Comparison of ENCODE assay signal across 8 mouse cellular contexts in the genomic region with DNA sequence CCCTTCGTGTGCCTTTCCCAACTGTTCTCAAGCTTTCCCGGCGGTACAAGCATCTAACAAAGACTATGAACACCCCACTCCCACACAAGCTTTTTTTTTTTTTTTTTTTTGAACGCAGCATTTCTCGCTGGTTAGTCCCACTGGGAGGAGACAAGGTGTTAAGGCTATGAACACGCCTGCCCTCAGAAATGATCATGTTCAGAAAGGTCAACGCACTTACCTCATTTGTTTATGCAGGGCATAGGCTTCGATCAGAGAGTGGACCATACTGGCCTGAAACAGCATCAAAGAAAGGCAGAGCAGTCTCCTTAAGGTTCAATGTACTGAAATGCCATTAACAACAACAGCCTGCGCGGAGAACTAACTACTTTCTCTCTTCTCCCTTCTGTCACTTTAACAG. TPM values are rescaled to one million over a fixed set of nuclear protein-coding genes. Genes with fewer than 3 reads are reported as not detected.
A peak's percentile ranks its signal among the peaks of the same experiment; 100 is the strongest.
DNase-seq lines count a peak whose midpoint lies in the region; ATAC-seq and TF ChIP-seq lines count a peak whose summit lies in the region.

No protein-coding gene starts in this region.

- H3K9me3 ChIP-seq in heart, embryonic 14.5 days (ENCODE audit: control insufficient read depth, low read length) = no peaks in the 10 kb centered on the region
- H3K9me3 ChIP-seq in ES-E14 (ENCODE audit: control insufficient read depth, insufficient read depth, low read depth, low read length) = no peaks in the 10 kb centered on the region
- H3K9me3 ChIP-seq in heart, postnatal 0 days (replicated peaks; ENCODE audit: control insufficient read depth, low read length) = no peaks in the 10 kb centered on the region
- H3K9me3 ChIP-seq in midbrain, embryonic 11.5 days (ENCODE audit: control insufficient read depth, low read length) = no peaks in the 10 kb centered on the region

- peak overlapping the region; percentile 67 for H3K9ac ChIP-seq in heart, embryonic 14.5 days (ENCODE audit: low read length)
- H3K9ac ChIP-seq in ES-E14 (ENCODE audit: insufficient read depth, low read depth, low read length, poor library complexity, severe bottlenecking) = peak overlapping the region; percentile 38; the same call in 1 of the 2 replicates
- no peak overlapping the region; the same call in 1 of the 2 replicates for H3K9ac ChIP-seq in heart, postnatal 0 days (replicated peaks; ENCODE audit: low read depth, low read length)
- H3K9ac ChIP-seq in midbrain, embryonic 11.5 days (ENCODE audit: low read length) = peak overlapping the region; percentile 51; the same call in 1 of the 2 replicates

- peak overlapping the region; percentile 61 for H3K4me2 ChIP-seq in heart, embryonic 14.5 days (ENCODE audit: low read length)
- H3K4me2 ChIP-seq in heart, postnatal 0 days (ENCODE audit: low read depth, low read length) = peak overlapping the region; percentile 71
- peak overlapping the region; percentile 53 for H3K4me2 ChIP-seq in midbrain, embryonic 11.5 days

- H3K4me3 ChIP-seq in heart, embryonic 14.5 days (ENCODE audit: control insufficient read depth in 1 of 2, insufficient read depth in 1 of 2, low read depth in 1 of 2, low read length in 2 of 2) = peak overlapping the region; percentile 52 to 76; a peak in 3 of 4 replicates
- peak overlapping the region; percentile 68 for H3K4me3 ChIP-seq in ES-E14 (ENCODE audit: insufficient read depth in 1 of 2, low read depth in 1 of 2, low read length in 2 of 2, poor library complexity in 1 of 2, severe bottlenecking in 1 of 2)
- H3K4me3 ChIP-seq in heart, postnatal 0 days (ENCODE audit: low read depth, low read length) = peak overlapping the region; percentile 63
- H3K4me3 ChIP-seq in midbrain, embryonic 11.5 days (ENCODE audit: low read depth, low read length) = peak overlapping the region; percentile 52

- TF ChIP-seq EP300 in heart, postnatal 0 days (IDR thresholded peaks at IDR 0.05; ENCODE audit: low read depth) = no peak

- intact Hi-C loops in heart, postnatal 36 days (cut with DNase I) = no loop called here

- ATAC-seq in heart, embryonic 14.5 days (ENCODE audit: insufficient number of reproducible peaks, insufficient read depth, low FRiP score, low read depth) = no peak
- no peak for ATAC-seq in heart, postnatal 0 days (ENCODE audit: insufficient read depth, low read depth)
- 0 out of 2 replicates have a peak, but pooled peaks have one; percentile 4 for ATAC-seq in midbrain, embryonic 11.5 days (ENCODE audit: low FRiP score)

- no peaks in the 10 kb centered on the region; a peak in 1 of 4 replicates for H3K4me1 ChIP-seq in heart, embryonic 14.5 days (ENCODE audit: control insufficient read depth in 2 of 2, insufficient read depth in 2 of 2, low read length in 2 of 2)
- H3K4me1 ChIP-seq in ES-E14 (ENCODE audit: control insufficient read depth in 2 of 2, insufficient read depth in 2 of 2, low read length in 2 of 2, poor library complexity in 1 of 2) = no peaks in the 10 kb centered on the region
- no peaks in the 10 kb centered on the region for H3K4me1 ChIP-seq in heart, postnatal 0 days (ENCODE audit: control insufficient read depth, insufficient read depth)
- no peaks in the 10 kb centered on the region for H3K4me1 ChIP-seq in midbrain, embryonic 11.5 days (ENCODE audit: control insufficient read depth, insufficient read depth, low read length)

- in situ Hi-C loops in ES-E14 (cut with MboI; ENCODE audit: low sequenced_read_pairs in 2 of 2, unreplicated experiment in 2 of 2) = no loop called here

- no peak for DNase-seq in heart, postnatal 36 days
- no peak for DNase-seq in ES-E14 (ENCODE audit: low read depth, low spot score)
- no peak for DNase-seq in heart, postnatal 0 days (ENCODE audit: low spot score)
- no peak for DNase-seq in midbrain, embryonic 11.5 days (ENCODE audit: low spot score, missing footprints)
- DNase-seq in ovary, postnatal 10 days (ENCODE audit: low spot score) = no peak
- no peak for DNase-seq in urinary bladder, postnatal 25 days (ENCODE audit: low spot score)
- no peak for DNase-seq in gastrocnemius, postnatal 4 days (ENCODE audit: low spot score in 2 of 2)

- TF ChIP-seq CTCF in heart, postnatal 0 days (IDR thresholded peaks at IDR 0.05; ENCODE audit: low read depth) = no peak

- no peaks in the 10 kb centered on the region for H3K27me3 ChIP-seq in heart, embryonic 14.5 days (ENCODE audit: control insufficient read depth, insufficient read depth, low read length)
- no peaks in the 10 kb centered on the region for H3K27me3 ChIP-seq in heart, postnatal 0 days (ENCODE audit: control insufficient read depth, insufficient read depth, low read length)
- H3K27me3 ChIP-seq in midbrain, embryonic 11.5 days (ENCODE audit: control insufficient read depth, insufficient read depth, low read length) = peaks cover 3% of the 10 kb centered on the region; the same call in 1 of the 2 replicates

- WGBS in heart, embryonic 14.5 days = 23% methylated on average over 10 of the region's 10 CpGs
- WGBS in heart, postnatal 0 days = 28% methylated on average over 10 of the region's 10 CpGs
- WGBS in midbrain, embryonic 11.5 days = 36% methylated on average over 10 of the region's 10 CpGs

- H3K36me3 ChIP-seq in heart, embryonic 14.5 days (ENCODE audit: control insufficient read depth, insufficient read depth, low read length) = peaks cover 5% of the 10 kb centered on the region; the same call in 1 of the 2 replicates
- H3K36me3 ChIP-seq in ES-E14 (ENCODE audit: control insufficient read depth, insufficient read depth, low read length, poor library complexity, severe bottlenecking) = no peaks in the 10 kb centered on the region
- 0 out of 2 replicates have a peak, but pooled peaks cover 5% of the 10 kb centered on the region for H3K36me3 ChIP-seq in heart, postnatal 0 days (replicated peaks; ENCODE audit: control insufficient read depth, insufficient read depth, low read length)
- no peaks in the 10 kb centered on the region for H3K36me3 ChIP-seq in midbrain, embryonic 11.5 days (ENCODE audit: control insufficient read depth, insufficient read depth, low read length)

- H3K27ac ChIP-seq in heart, embryonic 14.5 days (replicated peaks in 1 of 2; ENCODE audit: control insufficient read depth in 1 of 2, insufficient read depth in 1 of 2, low read depth in 2 of 2, low read length in 2 of 2) = no peak overlapping the region
- H3K27ac ChIP-seq in ES-E14 (ENCODE audit: insufficient read depth, low read depth, low read length, poor library complexity, severe bottlenecking) = no peak overlapping the region
- H3K27ac ChIP-seq in heart, postnatal 0 days (ENCODE audit: low read depth) = no peak overlapping the region
- H3K27ac ChIP-seq in midbrain, embryonic 11.5 days (ENCODE audit: low read depth, low read length) = no peak overlapping the region

TF ChIP-seq in ES-E14, 5 proteins besides CTCF, POLR2A, EP300 and RAD21:
- no peak for TF ChIP-seq ZNF384 (IDR thresholded peaks at IDR 0.05; ENCODE audit: low read depth, low read length)
- TF ChIP-seq ZC3H11A (IDR thresholded peaks at IDR 0.05; ENCODE audit: borderline replicate concordance, low read depth, low read length) = no peak
- no peak for TF ChIP-seq MAFK (IDR thresholded peaks at IDR 0.05; ENCODE audit: insufficient read depth, low read depth, low read length)
- TF ChIP-seq CHD2 (IDR thresholded peaks at IDR 0.05; ENCODE audit: low read depth, low read length) = no peak
- TF ChIP-seq HCFC1 (IDR thresholded peaks at IDR 0.05; ENCODE audit: borderline replicate concordance, insufficient read depth, low read length) = no peak

RNA-seq across cellular contexts. Expression of a gene that starts 1.0 kb away (rescaled TPM):
- 2.6 and 4.2 TPM in 2 replicates for polyA plus RNA-seq in heart, embryonic 14.5 days (2014; fragmentation: Nextera tagmentation; extraction: Ambion mirVana)
- total RNA-seq in heart, postnatal 36 days (2021) = 1 to 10 TPM; 4.7 to 5.3 TPM
- total RNA-seq in ES-E14 (2012; rRNA removed) = 4.0 and 4.4 TPM in 2 replicates
- 0.38 and 9.0 TPM in 2 replicates for total RNA-seq in heart, postnatal 0 days (2014; rRNA removed; ENCODE audit: low replicate concordance)
- 3.6 and 4.0 TPM in 2 replicates for polyA plus RNA-seq in heart, postnatal 0 days (2015; fragmentation: Nextera tagmentation; extraction: Ambion mirVana)
- 2.5 and 3.4 TPM in 2 replicates for polyA plus RNA-seq in midbrain, embryonic 11.5 days (2014; fragmentation: Nextera tagmentation; extraction: Ambion mirVana)
- total RNA-seq in gastrocnemius, postnatal 4 days (2021) = 1 to 10 TPM; 4.7 to 6.6 TPM
